Mouse (Mus musculus) stomach, postnatal 0 days (tissue): ENCODE results near the gene Igfbp5.

ENCODE experiments used
- CTCF ChIP-seq: IDR thresholded peaks from 2 replicates; pipeline ENCODE4 v1.5.1; 2016; ENCODE audit warnings: antibody characterized with exemption, low read depth, mild to moderate bottlenecking, moderate library complexity
- EP300 ChIP-seq: optimal IDR thresholded peaks from 2 replicates; pipeline ENCODE3; 2016; ENCODE audit warnings: antibody characterized with exemption

DNA sequence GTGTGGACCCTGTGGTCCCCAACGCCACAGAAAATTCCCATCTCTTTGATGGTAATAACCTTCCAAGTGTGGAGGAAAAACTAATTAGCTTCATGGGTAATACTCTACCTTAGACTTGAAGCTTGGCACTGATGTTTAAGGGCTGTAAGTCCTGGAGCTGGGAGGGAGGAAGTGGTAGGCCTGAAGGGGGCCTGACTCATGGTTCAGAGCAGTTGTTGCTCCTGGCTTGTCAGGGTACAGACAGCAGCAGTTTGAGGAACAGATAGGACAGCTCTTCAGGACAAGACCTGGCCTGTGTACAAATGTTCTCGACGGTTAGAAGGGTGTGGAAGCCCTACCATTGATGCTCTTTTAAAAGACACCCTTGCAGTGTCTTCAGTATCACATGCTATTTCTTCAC, 59.1 kb downstream of the Igfbp5 start:
- TF ChIP-seq EP300 (no peak), CTCF (no peak)
